Mouse (Mus musculus) heart, adult 2 months (tissue): Measurements from ENCODE around the gene Ddn.

Experiments
- CTCF ChIP-seq: fragments of 200-600 bp; IDR thresholded peaks from 2 replicates; pipeline ENCODE4 v1.8.1; 2022; ENCODE audit warnings: antibody characterized with exemption, mild to moderate bottlenecking, moderate library complexity
- EP300 ChIP-seq: fragments of 200-500 bp; IDR thresholded peaks from 2 replicates; pipeline ENCODE4 v1.6.1; 2011; ENCODE audit warnings: low read depth, low read length, control low read depth; ENCODE audit not compliant: insufficient read depth

DNA sequence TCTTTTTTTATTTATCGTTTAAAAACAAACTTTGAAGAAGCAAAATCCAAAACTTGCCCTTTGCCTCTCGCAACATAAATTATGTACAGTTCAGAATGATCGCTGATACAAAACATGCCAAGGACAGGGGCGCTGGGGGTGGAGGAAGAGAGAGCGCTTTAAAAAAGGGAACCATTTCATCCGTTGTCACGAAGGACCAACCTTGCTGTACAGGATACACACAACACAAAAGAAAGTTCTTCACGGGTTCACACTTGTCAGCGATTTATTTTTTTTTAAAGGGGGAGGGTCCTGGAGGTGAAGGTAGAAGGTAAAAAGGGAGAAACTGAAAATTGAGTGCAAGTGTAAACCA is 22.4 kb upstream of the Ddn start:
- TF ChIP-seq CTCF (no peak), EP300 (no peak)
